Mouse (Mus musculus) NIH3T3 (cell line): ENCODE data around the gene Tubgcp2.

Source experiments
- DNase-seq: peaks from one replicate; pipeline ENCODE4 v3.0.0-alpha.2; 2012; ENCODE audit warnings: low read depth

Gene Tubgcp2

GRCm38 (mm10) chr7:139946032-139946431, 90.4 kb downstream of the Tubgcp2 start:
- no peak for DNase-seq
